Mouse (Mus musculus) urinary bladder, postnatal 14 days (tissue): Measurements from ENCODE around the gene Anxa11.
A peak's percentile ranks its signal among the peaks of the same experiment; 100 is the strongest.
"Not testable (repeated sequence)": the region's sequence is repeated elsewhere in the genome, so short reads cannot be mapped to it uniquely, and the experiment has no call there.

Source experiments
- DNase-seq: peaks from one replicate; pipeline ENCODE4 v3.0.0; 2021; ENCODE audit warnings: low spot score

Gene Anxa11

DNA sequence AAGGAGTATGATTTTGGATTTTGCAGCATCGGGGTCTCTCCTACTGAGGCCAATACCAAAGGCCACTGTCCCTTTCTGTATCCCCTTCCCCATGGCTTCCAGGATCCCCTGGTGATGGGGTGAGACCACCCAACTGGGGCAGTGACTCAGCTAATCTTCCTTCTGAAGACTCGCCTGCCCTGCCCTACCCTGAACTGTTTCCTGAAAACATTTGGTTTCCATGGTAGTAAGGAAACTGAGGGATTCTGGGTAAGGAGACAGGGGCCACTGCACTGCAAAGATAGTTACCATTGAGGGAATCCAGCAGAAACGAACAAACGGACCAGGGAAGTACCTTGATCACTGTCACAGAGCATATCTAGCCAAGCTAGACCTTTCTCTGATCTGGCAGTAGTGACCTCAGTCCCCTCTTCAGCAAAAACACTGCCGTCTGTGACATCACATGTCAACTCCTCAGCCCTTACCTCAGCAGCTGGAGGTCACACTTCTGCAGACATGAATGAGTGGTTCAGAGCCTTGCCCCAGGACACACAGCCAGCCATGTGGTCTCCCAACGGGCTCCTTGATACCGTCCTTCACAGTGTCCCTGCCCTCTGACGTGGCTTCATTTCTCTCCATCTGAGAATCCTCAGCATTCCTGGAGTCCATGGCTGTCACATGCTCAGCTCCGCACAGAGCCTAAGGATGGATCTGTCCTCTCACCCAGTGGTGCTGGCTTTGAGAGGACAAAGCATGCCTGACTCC, 27.4 kb downstream of the Anxa11 start:
- DNase-seq = no peak

DNA sequence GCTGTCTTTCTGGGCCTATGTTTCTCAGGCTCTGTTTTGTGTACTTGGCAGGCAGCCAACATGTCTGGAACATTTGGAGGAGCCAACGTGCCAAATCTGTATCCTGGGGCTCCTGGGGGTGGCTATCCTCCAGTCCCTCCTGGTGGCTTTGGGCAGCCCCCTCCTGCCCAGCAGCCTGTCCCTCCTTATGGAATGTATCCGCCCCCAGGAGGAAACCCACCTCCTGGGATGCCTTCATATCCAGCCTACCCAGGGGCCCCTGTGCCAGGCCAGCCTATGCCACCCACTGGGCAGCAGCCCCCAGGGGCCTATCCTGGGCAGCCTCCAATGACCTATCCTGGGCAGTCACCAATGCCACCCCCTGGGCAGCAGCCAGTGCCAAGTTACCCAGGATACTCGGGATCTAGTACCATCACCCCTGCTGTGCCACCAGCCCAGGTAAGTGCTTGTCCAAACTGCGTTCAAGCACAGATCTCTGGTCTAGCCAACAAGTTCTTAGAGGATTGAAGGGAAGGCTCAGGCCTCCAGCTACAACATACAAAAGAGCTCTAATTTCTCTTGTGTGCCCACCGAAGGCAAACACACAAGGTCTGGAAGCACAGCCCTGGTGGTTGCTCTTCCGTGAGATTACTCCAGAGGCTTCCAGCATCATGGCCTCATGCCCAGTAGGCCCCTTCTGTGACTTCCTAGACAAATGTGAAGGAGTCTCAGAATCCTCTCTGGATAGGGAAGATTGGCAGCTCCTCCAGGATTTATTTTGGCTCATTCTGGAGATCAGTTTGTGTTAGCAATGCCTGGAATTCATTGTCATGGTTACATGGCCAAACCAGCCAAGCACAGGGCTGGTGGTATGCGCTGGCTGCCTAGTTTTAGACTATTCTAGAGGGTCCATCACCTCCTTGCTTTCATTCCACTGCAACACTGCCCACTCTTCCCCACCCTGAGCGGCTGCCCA, 30.8 kb downstream of the Anxa11 start:
- DNase-seq = peak; percentile 47

DNA sequence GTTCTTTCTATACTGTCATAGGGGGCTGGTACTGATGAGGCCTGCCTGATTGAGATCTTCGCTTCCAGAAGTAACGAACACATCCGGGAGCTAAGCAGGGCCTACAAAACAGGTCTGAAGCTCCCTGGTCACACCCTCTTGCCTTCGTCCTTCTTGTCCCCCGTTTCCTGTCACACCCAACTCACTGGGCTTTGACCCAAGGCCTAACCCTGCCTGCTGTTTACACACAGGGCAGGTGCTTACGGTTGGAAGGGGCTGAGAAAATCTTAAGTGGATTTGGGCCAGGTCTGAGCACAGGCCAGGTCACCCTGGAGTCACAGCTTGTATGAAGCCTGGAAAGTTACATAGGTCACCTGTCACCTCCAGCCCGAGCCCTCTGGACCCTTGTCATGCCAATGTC, 34.7 kb downstream of the Anxa11 start:
- not testable (repeated sequence) for DNase-seq

DNA sequence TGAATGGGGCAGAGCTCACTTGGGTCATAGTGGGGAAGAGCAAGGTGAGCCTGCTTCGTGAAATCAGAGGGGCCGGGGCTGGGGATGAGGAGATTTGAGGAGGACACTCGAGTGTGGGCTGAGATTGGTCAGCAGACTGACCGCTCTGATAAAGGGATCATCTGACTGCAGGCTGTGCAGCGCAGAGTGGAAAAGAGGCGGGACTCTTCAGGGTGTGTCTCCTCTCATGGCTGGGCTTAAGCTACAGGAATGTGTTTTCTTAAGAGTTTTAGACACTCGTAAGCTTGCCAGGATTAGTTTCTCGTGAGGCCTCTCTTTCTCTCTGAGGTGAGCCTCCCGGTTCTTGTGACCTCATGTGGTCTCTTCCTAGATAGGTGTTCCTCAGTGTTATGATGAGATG, 39.8 kb downstream of the Anxa11 start:
- not testable (repeated sequence) for DNase-seq

DNA sequence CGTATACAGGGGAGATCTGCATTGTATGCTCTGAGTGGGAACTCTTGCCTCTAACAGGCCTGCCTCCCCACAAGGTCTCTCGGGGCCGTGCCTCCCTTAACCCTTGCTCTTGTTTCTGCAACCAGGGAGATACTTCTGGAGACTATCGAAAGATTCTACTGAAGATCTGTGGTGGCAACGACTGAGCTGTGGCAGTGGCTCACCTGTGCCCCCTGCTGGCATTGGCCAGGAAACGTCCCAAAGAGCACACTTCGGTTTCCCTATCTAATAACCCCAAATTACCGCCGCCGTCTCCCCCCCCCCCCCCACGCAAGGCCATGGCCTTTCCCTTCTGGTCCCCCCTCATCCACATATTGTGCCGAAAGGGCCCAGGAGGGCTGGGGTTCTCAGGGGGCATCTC, 43.9 kb downstream of the Anxa11 start:
- not testable (repeated sequence) for DNase-seq

DNA sequence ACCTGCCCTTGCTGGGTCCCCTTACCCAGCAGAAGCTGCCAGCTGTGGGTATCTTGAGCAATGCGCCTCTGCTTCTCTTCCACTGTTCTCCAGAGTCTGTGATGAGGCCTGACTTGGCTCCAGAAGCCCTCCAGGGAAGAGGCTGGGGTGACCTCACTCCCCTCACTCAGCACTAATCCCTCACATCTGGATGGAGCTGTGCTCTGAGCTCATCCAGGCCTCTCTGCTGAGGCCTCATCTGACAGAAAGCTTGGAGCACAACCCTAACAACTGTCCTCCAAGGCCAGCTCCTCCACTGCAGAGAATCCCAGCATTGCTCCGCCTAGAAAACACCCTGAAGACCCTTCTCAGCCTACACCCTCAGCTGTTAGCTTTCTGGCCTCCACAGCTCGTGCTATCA, 52.6 kb downstream of the Anxa11 start:
- not testable (repeated sequence) for DNase-seq

DNA sequence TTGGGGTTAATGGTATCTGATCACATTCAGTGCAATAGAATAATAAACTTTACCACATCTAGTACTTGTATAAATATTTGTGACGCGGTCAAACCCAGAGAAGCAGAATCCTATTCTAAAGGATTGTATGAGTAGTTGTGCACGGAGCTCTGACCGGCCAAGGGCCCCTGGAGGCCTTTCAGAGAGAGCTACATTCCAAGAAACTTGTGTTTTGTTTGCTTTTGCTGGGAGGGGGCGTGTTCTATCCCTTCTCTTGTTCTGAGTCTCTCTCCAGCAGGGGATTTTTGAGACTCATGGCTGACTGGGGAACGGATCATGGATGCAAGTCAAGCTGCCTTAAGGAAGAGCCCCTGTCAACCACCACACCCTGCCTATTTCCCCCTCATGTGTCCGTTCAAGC, 53.7 kb downstream of the Anxa11 start:
- DNase-seq = not testable (repeated sequence)

DNA sequence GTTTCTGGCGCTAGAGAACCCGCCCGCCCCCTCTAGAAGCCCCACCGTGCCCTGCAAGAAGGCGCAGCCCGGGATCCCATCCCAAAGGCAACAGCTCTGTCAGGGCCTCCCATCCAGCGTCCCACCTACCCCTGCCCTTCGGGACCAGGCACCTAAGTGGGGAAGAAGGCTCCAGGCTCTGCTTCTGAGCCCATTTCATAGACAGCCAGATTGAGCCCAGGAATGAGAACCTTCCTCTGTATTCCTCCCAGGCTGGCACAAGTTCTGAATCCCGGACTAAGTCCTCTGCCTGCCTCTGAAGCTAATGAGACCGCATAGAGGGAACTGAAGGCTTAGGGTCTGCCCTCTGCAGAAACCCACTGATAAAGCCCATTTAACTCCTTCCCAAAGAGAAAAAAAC, 61.0 kb downstream of the Anxa11 start, which contains the start of gene Plac9a:
Plac9a (minus strand) TSS at position 101 of the 400 bp plus-strand sequence.
- DNase-seq = not testable (repeated sequence)

DNA sequence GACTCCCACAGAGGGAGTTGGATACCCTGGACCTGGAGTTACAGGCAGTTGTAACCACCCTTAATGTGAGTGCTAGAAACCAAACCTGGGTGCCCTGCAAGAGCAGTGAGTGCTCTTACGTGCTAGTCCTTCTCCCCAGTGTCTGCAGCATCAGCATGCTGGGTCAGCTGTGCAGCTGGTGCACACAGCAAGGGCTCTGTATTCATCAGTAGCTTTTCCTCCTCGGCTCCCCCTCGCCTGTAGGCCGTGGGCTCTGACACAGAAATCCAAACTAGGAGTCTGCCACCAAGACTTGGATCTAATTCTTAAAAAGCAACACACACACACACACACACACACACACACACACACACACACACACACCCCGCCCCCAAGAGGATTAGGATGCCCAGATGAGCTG, 63.3 kb downstream of the Anxa11 start:
- not testable (repeated sequence) for DNase-seq

DNA sequence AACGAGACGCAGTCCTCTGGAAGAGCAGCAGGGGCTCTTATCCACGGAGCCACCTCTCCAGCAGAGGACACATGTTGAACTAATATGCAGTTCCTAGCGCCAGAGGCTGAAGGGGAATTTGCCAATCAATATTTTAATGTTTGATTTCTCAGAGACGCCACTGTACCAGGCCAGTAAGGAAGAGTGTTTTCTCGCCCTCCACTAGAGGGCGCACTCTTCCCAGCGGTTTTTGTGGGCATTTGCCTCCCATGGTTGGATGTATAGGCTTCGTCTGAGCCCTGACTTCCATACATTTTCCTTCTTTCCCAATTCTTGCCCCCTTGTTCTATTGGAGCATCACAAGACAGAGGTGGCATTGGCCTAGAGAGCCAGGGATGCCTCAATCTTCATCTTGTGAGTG, 65.3 kb downstream of the Anxa11 start:
- DNase-seq = not testable (repeated sequence)

DNA sequence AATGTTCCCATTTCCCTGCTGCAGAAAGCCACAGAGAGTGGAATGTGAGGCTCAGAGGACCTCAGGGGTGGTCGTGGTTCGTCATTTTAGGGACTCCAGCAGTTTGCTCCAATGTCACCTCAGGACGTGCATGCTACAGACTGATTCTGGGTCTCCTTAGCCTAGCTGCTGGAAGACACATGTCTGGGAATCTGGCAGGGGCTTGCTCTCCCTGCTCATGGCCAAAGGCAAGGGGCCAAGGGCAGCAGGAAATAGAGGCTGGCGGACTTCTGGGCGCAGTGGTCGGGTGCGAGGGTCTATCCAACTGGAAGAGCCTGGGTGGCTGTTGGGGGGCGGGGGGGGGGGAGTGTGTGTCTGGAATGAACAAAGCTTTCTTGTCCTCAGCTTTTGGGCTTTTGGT, 67.0 kb downstream of the Anxa11 start:
- DNase-seq = not testable (repeated sequence)

DNA sequence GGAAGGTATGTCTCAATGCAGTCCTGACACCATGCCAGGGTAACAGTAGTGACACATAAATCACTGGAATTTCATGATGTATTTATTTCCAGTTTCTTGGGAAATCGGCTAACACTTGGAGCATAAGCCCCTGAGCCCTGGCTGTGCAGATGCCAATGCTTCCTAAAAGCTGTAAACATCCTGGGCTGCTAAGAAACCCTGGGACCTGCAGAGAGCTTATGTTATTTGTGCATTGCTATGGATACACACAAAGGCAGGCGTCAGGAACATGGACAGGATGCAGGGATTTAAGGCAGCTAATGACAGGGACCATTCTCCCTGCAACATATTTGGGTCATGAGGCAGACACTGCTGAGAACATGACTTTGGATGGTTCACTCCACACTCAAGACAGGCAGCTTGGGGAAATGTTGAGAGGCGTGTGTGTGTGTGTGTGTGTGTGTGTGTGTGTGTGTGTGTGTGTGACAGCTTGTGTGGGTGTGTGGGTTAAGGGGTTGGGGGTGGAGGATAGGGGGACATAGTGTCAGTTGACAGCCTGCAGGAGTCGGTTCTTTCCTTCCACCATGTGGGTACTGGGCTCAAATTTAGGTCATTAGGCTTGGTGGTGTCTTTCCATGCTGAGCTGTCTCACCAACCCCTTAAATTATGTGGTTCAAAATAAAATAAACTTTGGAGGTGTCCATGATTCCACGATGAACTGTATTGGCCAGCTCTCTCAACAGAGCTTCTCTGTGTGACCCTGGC, 76.6 kb downstream of the Anxa11 start:
- not testable (repeated sequence) for DNase-seq

DNA sequence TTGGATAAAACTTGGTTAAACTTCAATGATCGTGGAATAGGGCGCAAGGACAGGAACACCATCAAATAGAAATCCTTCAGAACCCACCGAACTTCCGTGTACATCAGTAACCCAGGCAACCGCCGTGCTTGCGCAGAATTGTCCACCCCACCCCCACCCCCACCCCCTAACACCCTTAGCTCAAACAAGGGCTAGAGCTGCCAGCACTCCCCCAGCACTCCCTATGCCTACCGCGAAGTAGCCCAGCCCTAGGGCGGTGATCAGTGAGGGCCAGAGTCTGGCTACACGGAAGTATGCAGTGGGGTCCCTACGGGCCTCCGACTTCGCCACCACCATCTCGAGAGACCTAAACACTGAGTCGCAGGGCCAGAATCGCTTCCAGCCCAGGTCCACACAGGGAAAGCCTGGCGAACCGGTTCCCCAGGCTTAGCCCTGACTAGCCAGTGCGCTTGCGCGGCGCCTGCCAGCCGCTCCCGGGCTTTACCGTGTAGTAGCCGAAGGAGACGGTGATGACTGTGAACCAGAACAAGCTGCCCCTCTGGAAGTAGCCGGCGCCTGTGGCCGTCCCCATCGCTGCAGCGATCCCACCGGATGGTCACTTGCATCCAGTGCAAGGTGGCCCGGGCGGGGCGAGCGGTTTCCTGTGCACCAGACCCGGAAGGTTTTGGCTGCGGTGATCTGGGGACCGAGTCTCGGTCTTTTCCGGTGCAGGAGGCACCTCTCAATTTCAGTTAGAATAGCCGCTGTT, 85.0 kb downstream of the Anxa11 start:
- not testable (repeated sequence) for DNase-seq

DNA sequence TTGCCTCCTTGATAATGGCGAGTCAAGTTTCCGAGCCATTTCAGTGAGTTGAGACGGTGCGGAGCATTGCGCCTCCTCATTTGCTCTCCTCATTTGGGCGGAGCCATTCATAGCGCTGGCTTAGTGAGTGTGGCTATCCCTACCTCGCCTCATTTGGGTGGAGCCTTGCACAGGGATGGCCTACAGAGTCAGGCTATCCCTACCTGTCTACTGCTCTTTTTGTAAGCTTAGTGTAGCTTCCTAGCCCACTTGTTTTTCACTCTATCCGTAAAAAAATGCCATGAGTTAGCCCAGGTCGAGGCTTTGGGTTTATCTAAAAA, 85.6 kb downstream of the Anxa11 start, which contains the start of gene Tmem254a:
Tmem254a (minus strand) TSS at position 111 of the 320 bp plus-strand sequence.
- not testable (repeated sequence) for DNase-seq
